Mouse (Mus musculus): Measurements from ENCODE around the gene Supt6.
"Not testable (repeated sequence)": the region's sequence is repeated elsewhere in the genome, so short reads cannot be mapped to it uniquely, and the experiment has no call there.

The Supt6 gene

DNA sequence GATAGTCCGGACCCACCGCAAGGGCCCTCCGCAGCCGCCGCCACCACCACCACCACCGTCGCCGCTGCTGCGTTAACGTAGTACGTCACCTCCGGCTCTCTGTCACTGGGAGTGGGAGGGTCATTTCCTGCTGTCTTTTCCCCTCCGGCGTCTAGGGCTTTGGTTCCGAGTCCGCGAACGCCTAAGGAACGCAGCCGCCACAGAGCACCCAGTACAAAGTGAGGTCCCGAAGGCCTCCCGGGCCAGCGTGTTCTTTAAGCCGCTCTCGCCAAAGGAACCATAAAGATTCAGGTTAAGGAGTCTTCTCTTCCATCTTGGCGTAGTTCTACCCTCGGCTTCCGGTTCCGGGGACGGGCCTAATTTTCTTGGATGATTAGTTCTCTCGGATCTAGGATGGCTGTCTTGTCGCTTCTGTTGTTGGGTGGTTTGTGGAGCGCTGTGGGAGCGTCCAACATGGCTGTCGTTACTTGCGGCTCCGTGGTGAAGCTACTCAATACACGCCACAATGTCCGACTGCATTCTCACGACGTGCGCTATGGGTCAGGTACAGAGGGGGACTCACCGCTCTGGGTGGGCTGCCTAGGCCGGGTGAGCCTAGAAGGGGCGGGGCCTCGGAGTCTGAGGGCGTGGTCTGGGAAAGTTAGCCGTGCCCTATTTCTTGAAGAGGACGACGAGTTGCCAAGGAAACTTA lies at the start of gene Supt6, which contains the start of gene Sdf2:
TSS of gene Supt6 (minus strand) at position 361 of the 691 bp plus-strand sequence.
TSS of gene Sdf2 (plus strand) at position 120 of the 691 bp plus-strand sequence.
- no peaks in the 10 kb centered on the region for H3K27me3 ChIP-seq (ENCODE audit: control insufficient read depth, insufficient read depth, low read length, poor library complexity, severe bottlenecking)
- H3K36me3 ChIP-seq (ENCODE audit: control insufficient read depth, insufficient read depth, low read length, poor library complexity, severe bottlenecking) = no peaks in the 10 kb centered on the region; the same call in 1 of the 2 replicates
- DNase-seq (ENCODE audit: low read depth, low spot score) = peak; percentile 87

DNA sequence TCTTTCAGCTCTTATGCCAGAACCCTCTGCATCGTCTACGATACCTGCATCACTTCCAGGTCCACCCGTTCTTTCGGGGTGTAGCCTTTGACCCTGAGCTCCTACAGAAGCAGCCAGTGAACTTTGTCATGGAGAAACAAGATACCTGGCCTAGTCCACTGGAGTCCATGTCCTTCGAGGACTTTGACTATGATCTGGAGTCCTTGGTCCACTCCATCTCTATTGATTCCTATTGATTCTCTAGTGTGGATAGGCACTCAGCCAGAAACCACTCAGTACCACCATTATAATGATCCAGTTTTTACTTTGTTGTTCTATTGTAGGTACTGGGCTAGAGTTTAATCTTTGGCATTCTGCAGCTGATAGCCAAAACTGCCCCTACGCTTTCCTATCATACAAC lies 48.8 kb upstream of the Supt6 start:
- no peak for DNase-seq (ENCODE audit: low read depth, low spot score)

DNA sequence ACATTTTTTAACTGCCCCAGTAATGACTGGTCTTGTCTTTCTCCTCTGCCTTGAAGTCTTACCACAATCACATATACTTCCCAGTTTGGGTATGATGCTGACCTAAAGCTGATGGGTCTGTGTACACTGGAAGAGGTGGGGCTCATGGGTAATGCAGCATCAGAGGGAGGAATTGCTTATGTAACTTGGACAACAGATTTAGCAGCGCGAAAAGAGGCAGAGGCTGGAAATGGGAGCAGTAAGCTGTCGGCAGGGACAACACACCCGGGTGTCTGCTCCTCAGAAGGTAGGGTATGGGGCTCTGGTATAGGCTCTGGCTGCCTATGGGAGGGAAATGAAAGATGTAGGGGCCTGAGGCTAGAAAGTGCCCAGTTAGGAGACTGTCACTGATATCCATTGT lies 44.9 kb upstream of the Supt6 start, which contains the start of gene BC030499:
TSS of gene BC030499 (plus strand) at position 188 of the 400 bp plus-strand sequence.
- Histone ChIP-seq H3K27me3 (ENCODE audit: control insufficient read depth, insufficient read depth, low read length, poor library complexity, severe bottlenecking) (no peaks in the 10 kb centered on the region), H3K36me3 (ENCODE audit: control insufficient read depth, insufficient read depth, low read length, poor library complexity, severe bottlenecking) (peaks cover 11% of the 10 kb centered on the region)
- no peak for DNase-seq (ENCODE audit: low read depth, low spot score)

More for the DNA sequence above, 48.8 kb upstream of the Supt6 start:
- no peaks in the 10 kb centered on the region for H3K27me3 ChIP-seq (ENCODE audit: control insufficient read depth, insufficient read depth, low read length, poor library complexity, severe bottlenecking)
- H3K36me3 ChIP-seq (ENCODE audit: control insufficient read depth, insufficient read depth, low read length, poor library complexity, severe bottlenecking) = peaks cover 1% of the 10 kb centered on the region

DNA sequence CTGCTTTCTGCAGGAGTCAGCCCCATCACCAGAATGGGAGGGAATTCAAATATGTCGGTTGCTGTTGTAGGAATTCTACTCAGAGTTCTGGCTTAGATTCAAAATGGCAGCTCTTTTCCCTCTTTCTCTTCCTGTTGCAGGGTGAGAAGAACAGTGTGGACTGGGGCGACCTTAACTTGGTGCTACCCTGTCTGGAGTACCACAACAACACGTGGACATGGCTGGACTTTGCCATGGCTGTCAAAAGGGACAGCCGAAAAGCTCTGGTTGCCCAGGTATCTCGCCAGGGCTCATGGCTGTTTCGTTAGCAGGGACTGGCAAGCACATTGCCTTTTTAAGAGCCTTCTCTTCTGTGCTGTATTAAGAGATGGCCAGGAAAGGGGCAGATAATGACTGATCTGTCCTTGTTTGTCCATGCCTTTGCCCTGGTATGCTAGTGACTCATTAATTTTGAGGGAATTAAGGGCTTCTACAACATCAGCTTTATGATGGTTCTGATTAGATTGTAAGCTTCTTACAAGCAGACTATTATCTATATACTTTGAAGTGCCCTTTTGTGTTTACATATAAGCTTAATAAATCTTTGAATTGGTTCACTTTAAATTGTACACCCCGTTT lies 43.5 kb upstream of the Supt6 start:
- no peak for DNase-seq (ENCODE audit: low read depth, low spot score)
- Histone ChIP-seq H3K27me3 (ENCODE audit: control insufficient read depth, insufficient read depth, low read length, poor library complexity, severe bottlenecking) (no peaks in the 10 kb centered on the region), H3K36me3 (ENCODE audit: control insufficient read depth, insufficient read depth, low read length, poor library complexity, severe bottlenecking) (peaks cover 21% of the 10 kb centered on the region)

DNA sequence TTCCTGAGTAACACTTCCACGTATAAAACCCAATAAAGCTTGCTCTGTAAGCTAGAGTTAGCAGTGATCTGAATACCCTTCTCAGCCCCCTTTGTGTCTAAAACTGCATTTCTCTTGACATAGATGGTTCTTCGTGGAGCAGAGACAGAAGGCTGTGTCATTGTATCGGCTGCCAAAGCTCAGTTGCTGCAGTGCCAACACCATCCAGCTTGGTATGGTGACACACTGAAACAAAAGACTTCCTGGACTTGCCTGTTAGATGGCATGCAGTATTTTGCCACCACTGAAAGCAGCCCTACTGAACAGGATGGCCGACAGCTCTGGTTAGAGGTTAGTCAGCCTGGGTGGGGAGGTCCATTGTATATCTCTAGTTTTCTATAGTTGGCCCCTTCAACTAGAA lies 33.8 kb upstream of the Supt6 start:
- DNase-seq (ENCODE audit: low read depth, low spot score) = no peak
- H3K27me3 ChIP-seq (ENCODE audit: control insufficient read depth, insufficient read depth, low read length, poor library complexity, severe bottlenecking) = no peaks in the 10 kb centered on the region
- peaks cover 46% of the 10 kb centered on the region for H3K36me3 ChIP-seq (ENCODE audit: control insufficient read depth, insufficient read depth, low read length, poor library complexity, severe bottlenecking)

DNA sequence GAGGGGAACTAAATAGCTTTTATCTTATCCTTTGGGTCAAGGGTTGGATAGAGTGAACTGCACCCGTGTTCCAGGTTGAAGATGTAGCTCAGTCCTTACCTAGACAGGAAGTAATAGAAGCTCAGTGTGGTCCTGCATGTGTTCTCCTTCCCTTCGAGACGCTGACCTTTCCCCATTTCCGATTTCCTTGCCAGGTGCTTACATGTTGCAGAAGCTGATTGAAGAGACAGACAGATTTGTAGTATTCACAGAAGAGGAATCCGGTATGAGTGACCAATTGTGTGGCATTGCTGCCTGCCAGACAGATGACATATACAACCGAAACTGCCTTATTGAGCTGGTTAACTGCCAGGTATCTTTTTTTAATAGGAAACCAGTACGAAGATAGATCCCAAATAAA lies 33.1 kb upstream of the Supt6 start:
- H3K36me3 ChIP-seq (ENCODE audit: control insufficient read depth, insufficient read depth, low read length, poor library complexity, severe bottlenecking) = peaks cover 46% of the 10 kb centered on the region
- H3K27me3 ChIP-seq (ENCODE audit: control insufficient read depth, insufficient read depth, low read length, poor library complexity, severe bottlenecking) = no peaks in the 10 kb centered on the region

DNA sequence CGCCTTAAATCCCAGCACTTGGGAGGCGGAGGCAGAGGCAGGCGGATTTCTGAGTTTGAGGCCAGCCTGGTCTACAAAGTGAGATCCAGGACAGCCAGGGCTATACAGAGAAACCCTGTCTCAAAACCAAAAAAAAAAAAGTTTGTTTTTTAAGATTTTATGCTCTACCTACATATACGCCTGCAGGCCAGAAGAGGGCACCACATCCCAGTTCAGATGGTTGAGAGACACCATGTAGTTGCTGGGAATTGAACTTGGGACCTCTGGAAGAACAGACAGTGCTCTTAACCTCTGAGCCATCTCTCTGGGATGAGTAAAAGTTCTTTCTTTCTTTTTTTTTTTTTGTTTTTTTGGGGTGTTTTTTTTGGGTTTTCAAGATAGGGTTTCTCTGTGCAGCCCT lies 30.4 kb upstream of the Supt6 start:
- H3K27me3 ChIP-seq (ENCODE audit: control insufficient read depth, insufficient read depth, low read length, poor library complexity, severe bottlenecking) = not testable (repeated sequence)
- H3K36me3 ChIP-seq (ENCODE audit: control insufficient read depth, insufficient read depth, low read length, poor library complexity, severe bottlenecking) = peaks cover 58% of the 10 kb centered on the region
- DNase-seq (ENCODE audit: low read depth, low spot score) = peak; percentile 51

More for the DNA sequence above, 33.1 kb upstream of the Supt6 start:
- DNase-seq (ENCODE audit: low read depth, low spot score) = no peak

DNA sequence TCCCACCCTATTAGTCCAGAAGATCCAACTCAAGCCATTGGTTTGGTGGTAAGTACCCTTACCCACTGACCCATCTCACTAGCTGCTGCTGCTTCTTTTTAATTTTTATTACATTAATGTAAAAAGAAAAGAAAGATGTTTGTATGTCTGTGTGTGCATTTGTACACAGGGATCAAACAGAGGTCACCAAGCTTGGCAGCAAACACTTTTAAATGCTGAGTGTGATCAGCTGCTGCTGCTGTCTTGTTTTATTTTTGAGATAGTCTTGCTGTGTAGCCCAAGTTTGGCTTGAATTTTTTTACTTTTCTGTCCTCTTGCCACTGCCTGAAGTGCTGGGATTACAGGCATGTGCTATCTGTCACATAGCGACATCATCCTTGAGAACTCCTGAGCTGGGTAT lies 29.8 kb upstream of the Supt6 start:
- Histone ChIP-seq H3K36me3 (ENCODE audit: control insufficient read depth, insufficient read depth, low read length, poor library complexity, severe bottlenecking) (peaks cover 57% of the 10 kb centered on the region), H3K27me3 (ENCODE audit: control insufficient read depth, insufficient read depth, low read length, poor library complexity, severe bottlenecking) (no peaks in the 10 kb centered on the region)
- DNase-seq (ENCODE audit: low read depth, low spot score) = no peak

DNA sequence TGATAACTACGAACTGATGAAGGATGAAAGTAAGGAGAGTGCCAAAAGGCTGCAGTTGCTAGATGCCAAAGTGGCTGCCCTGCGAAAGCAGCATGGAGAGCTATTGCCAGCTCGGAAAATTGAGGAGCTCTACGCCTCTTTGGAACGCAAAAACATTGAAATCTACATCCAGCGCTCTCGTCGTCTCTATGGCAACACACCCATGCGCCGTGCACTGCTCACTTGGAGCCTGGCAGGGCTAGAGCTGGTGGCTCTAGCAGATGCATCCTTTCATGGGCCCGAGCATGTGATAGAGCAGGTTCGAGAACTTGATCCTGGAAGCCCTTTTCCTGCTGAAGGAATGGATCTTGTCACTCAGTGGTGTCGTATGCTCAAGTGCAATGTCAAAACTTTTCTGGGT lies 26.2 kb upstream of the Supt6 start:
- Histone ChIP-seq H3K36me3 (ENCODE audit: control insufficient read depth, insufficient read depth, low read length, poor library complexity, severe bottlenecking) (peaks cover 53% of the 10 kb centered on the region), H3K27me3 (ENCODE audit: control insufficient read depth, insufficient read depth, low read length, poor library complexity, severe bottlenecking) (no peaks in the 10 kb centered on the region)
- no peak for DNase-seq (ENCODE audit: low read depth, low spot score)

DNA sequence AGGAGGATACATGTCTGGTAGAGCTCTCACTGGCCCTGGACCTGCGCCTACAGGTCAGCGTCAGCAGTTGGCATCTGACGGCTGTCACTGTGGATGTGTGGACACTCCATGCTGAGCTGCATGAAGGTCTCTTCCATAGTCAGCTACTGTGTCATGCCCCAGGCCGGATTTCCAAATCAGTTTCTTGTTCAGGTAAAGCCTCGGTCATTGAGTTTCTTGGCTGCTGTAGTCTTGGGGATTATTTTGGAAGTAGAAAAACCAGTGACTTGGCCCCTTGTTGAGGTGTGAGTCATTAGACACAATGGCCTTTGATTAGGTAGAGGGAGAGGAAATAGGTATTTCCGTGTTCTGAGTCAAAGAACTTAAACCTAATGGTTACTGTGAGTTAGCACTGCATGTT lies 19.8 kb upstream of the Supt6 start:
- Histone ChIP-seq H3K27me3 (ENCODE audit: control insufficient read depth, insufficient read depth, low read length, poor library complexity, severe bottlenecking) (no peaks in the 10 kb centered on the region), H3K36me3 (ENCODE audit: control insufficient read depth, insufficient read depth, low read length, poor library complexity, severe bottlenecking) (peaks cover 27% of the 10 kb centered on the region; the same call in 1 of the 2 replicates)
- DNase-seq (ENCODE audit: low read depth, low spot score) = no peak

DNA sequence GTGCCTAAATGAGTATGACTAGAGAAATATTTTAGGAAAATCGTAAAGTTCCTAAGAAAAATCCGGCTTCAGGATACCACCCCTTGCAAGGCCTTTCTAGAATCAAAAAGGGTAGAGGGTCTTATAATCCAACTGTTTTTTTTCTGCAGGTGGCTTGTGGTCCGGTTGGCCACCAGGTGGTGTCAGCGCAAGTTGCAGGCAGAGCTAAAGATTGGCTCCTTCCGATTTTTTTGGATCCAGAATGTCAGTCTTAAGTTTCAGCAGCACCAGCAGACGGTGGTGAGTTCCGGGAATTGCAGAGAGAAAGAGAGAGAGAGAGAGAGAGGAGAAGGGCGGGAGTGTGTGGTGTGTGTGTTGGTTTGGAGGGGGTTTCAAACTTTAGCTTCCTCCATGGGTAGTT lies 16.8 kb upstream of the Supt6 start:
- peak; percentile 73 for DNase-seq (ENCODE audit: low read depth, low spot score)
- Histone ChIP-seq H3K36me3 (ENCODE audit: control insufficient read depth, insufficient read depth, low read length, poor library complexity, severe bottlenecking) (peaks cover 9% of the 10 kb centered on the region; the same call in 1 of the 2 replicates), H3K27me3 (ENCODE audit: control insufficient read depth, insufficient read depth, low read length, poor library complexity, severe bottlenecking) (no peaks in the 10 kb centered on the region)

DNA sequence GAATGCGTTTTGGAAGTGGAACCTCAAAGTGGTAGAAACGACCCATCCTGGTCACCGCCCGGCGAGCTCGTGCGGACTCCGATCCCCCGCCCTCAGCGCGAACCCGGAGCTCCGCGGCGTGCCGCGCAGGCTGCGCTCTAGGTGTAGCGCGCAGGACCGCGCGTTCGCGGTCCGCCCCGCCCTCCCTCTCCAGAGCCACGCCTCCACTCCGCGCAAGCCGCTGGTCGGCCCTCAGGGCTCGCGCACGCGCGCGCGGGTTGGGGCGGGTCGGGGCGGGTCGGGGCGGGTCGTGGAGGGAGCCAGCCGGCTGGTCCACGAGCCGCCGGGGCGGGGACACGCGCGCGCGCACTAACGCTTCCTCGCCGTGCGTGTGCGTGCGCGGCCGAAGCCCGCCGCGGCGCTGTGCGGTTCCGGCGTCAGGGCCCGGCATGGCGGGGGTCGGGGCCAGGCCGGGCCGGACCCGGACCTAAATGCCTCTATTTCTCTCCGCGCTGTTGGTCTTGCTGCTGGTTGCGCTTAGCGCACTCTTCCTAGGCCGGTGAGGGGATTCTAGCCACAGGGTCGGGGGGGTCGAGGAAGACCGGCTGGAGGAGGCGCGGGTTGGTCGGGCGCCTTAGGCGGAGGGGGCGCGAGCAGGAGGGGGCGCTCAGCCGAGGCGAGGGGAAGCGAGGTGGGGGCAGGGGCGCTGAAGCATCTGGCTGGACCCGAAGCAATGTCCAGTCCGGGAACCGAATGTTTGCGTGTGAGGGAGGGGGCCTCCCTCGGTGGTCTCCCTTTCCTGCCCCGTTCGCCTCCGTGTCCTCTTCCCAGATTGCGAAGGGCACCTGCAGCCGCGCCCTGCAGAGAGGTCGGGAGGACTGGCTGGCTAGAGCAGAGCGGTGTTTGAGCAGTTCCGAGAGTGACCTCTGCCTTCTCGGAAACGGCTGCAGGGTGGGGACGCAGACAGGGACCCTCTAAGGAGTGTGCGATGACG lies 15.9 kb upstream of the Supt6 start, which contains the start of gene 2610507B11Rik:
TSS of gene 2610507B11Rik (plus strand) at position 373 of the 973 bp plus-strand sequence.
- Histone ChIP-seq H3K27me3 (ENCODE audit: control insufficient read depth, insufficient read depth, low read length, poor library complexity, severe bottlenecking) (no peaks in the 10 kb centered on the region), H3K36me3 (ENCODE audit: control insufficient read depth, insufficient read depth, low read length, poor library complexity, severe bottlenecking) (peaks cover 7% of the 10 kb centered on the region; the same call in 1 of the 2 replicates)
- DNase-seq (ENCODE audit: low read depth, low spot score) = peak; percentile 97

DNA sequence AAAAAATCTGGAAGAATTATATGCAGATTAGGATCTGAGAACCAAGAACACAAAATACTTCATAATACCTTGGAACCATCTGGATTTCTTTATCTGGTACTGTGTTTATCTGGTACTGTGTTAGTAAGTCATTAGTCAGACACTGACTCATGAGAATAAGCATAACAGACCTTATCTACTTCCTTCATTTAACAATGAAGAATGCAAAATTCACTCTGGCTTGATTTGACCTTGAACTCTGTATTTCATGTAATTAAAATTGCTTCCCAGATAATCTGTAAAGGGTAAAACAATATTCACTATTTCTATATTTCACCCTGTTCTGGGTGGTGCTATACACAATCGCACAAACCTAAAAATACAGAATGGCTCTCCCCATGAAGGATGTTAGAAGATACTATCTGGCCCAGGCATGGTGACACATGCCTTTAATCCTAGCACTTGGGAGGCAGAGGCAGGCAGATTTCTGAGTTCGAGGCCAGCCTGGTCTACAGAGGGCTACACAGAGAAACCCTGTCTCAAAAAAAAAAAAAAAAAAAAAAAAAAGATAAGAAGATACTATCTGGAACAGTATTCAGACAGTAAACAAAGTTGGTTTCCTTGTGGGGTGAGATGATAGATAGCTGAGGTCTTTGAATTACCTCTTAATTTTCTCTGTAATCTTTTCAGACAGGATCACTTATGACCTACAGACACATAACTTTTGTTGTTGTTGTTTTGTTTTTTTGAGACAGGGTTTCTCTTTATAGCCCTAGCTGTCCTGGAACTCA lies 14.9 kb upstream of the Supt6 start:
- DNase-seq (ENCODE audit: low read depth, low spot score) = no peak
- Histone ChIP-seq H3K27me3 (ENCODE audit: control insufficient read depth, insufficient read depth, low read length, poor library complexity, severe bottlenecking) (no peaks in the 10 kb centered on the region), H3K36me3 (ENCODE audit: control insufficient read depth, insufficient read depth, low read length, poor library complexity, severe bottlenecking) (peaks cover 6% of the 10 kb centered on the region; the same call in 1 of the 2 replicates)

DNA sequence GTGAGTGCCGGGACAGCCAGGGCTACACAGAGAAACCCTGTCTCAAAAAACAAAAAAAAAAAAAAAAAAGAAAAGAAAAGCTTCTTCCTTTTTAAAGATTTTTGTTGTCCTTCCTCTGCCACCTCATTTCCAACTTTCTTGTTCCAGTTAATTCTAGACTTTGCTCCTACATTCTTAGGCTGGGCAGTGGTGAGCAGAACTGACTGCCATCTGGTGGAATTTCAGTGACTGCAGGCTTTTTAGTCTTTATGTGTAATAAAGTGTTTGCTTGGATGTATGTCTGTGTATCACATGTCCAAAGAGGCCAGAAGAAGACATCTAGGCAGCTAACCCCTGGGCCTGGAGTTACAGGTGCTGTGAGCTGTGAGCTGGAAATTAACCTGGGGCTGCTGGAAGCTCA lies 10.8 kb upstream of the Supt6 start:
- DNase-seq (ENCODE audit: low read depth, low spot score) = no peak
- H3K27me3 ChIP-seq (ENCODE audit: control insufficient read depth, insufficient read depth, low read length, poor library complexity, severe bottlenecking) = no peaks in the 10 kb centered on the region
- peaks cover 12% of the 10 kb centered on the region for H3K36me3 ChIP-seq (ENCODE audit: control insufficient read depth, insufficient read depth, low read length, poor library complexity, severe bottlenecking)

Measured in splenic B cell, adult 2 months (primary cell).